Mouse (Mus musculus): ENCODE measurements around the gene Prr7.

DNA sequence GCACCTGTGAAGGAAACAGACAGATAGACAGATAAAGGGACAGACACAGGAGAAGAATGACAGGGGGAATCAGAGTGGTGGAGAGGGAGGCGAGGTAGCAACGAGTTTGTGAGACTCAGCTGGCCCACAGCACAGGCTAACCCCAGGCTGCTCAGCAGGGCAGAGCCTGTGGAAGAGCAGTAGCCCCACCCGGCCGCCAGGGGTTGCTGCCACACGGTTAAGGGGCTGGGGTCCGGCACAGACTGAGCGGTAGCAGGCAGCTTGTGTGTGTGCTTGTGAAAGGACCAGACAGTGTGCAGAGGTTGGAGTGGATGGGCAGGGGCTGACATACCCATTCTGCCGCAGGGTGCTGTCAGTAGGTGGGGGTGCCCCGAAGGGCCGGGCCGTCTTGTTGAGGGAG is 43.8 kb downstream of the Prr7 start:
- TF ChIP-seq POLR2A (IDR thresholded peaks at IDR 0.05; ENCODE audit: insufficient read length, low read depth): peak; percentile 10
- no peak for TF ChIP-seq TCF3 (IDR thresholded peaks at IDR 0.05; ENCODE audit: insufficient read length, low read depth)
- TF ChIP-seq REST (IDR thresholded peaks at IDR 0.05; ENCODE audit: insufficient read depth, insufficient read length): no peak
- TF ChIP-seq E2F4 (IDR thresholded peaks at IDR 0.05; ENCODE audit: insufficient read depth): no peak

Measured in myocyte (in vitro differentiated cells).